Mouse (Mus musculus) MEL (cell line): ENCODE data around the gene Zfp111. TPM values are rescaled to one million over a fixed set of nuclear protein-coding genes. Genes with fewer than 3 reads are reported as not detected.

Experiments used
- DNase-seq: peaks from one replicate; pipeline ENCODE4 v3.0.0; 2011; ENCODE audit warnings: low read depth, low spot score
- H3K27ac ChIP-seq: 2 replicates; pipeline ENCODE4 v1.5.1; 2012; ENCODE audit warnings: low read depth, mild to moderate bottlenecking, control low read depth, low read length, moderate library complexity; ENCODE audit not compliant: control insufficient read depth
- H3K27me3 ChIP-seq, 2 experiments: fragments of 150-350 bp in 1 of 2; sonication (generic) in 1 of 2; 2 replicates each; pipeline ENCODE4 v1.6.1; 2012; ENCODE audit warnings: low read length in 2 of 2, mild to moderate bottlenecking in 2 of 2, improper control_type of control experiment in 1 of 2, moderate library complexity in 1 of 2; ENCODE audit not compliant: insufficient read depth in 2 of 2, control insufficient read depth in 1 of 2
- H3K36me3 ChIP-seq, 2 experiments: 2 replicates each; pipeline ENCODE4 v1.6.1; 2012 to 2014; ENCODE audit warnings: low read length in 2 of 2, improper control_type of control experiment in 1 of 2, inconsistent platforms in 1 of 2, mild to moderate bottlenecking in 1 of 2; ENCODE audit not compliant: insufficient read depth in 2 of 2, control insufficient read depth in 1 of 2
- H3K4me1 ChIP-seq, 2 experiments: fragments of 150-350 bp in 1 of 2; sonication (generic) in 1 of 2; 2 replicates each; pipeline ENCODE4 v1.6.1; 2012; ENCODE audit warnings: low read length in 2 of 2, improper control_type of control experiment in 1 of 2, mild to moderate bottlenecking in 1 of 2; ENCODE audit not compliant: insufficient read depth in 2 of 2, control insufficient read depth in 1 of 2
- H3K4me3 ChIP-seq, 2 experiments: fragments of 150-350 bp in 1 of 2; sonication (generic) in 1 of 2; 2 replicates each; pipeline ENCODE4 v1.5.1; 2012; ENCODE audit warnings: low read depth in 2 of 2, low read length in 2 of 2, mild to moderate bottlenecking in 2 of 2, moderate library complexity in 2 of 2, control low read depth in 1 of 2, improper control_type of control experiment in 1 of 2; ENCODE audit not compliant: control insufficient read depth in 1 of 2, insufficient read depth in 1 of 2
- H3K79me2 ChIP-seq: 2 replicates; pipeline ENCODE4 v1.6.1; 2012; ENCODE audit warnings: mild to moderate bottlenecking, low read length, moderate library complexity; ENCODE audit not compliant: control insufficient read depth, poor library complexity, insufficient read depth
- H3K9ac ChIP-seq: 2 replicates; pipeline ENCODE4 v1.6.1; 2012; ENCODE audit warnings: low read depth, mild to moderate bottlenecking, control low read depth, low read length, moderate library complexity; ENCODE audit not compliant: control insufficient read depth, poor library complexity, severe bottlenecking
- H3K9me3 ChIP-seq: fragments of 150-350 bp; sonication (generic); replicated peaks from 2 replicates; pipeline ENCODE4 v1.6.1; 2012; ENCODE audit warnings: mild to moderate bottlenecking, low read length, improper control_type of control experiment, moderate library complexity; ENCODE audit not compliant: insufficient read depth
- BHLHE40 ChIP-seq: IDR thresholded peaks from 2 replicates; pipeline ENCODE4 v1.6.1; 2012; ENCODE audit warnings: low read depth, mild to moderate bottlenecking, inconsistent platforms, low read length, improper control_type of control experiment, borderline replicate concordance
- CHD1 ChIP-seq: IDR thresholded peaks from 2 replicates; pipeline ENCODE4 v1.6.1; 2012; ENCODE audit warnings: low read depth, mild to moderate bottlenecking, inconsistent platforms, low read length, improper control_type of control experiment
- CHD2 ChIP-seq: IDR thresholded peaks from 2 replicates; pipeline ENCODE4 v1.6.1; 2011; ENCODE audit warnings: low read length, improper control_type of control experiment
- CTCF ChIP-seq, 3 experiments: IDR thresholded peaks in 2 of 3; conservative IDR thresholded peaks in 1 of 3; 2 replicates each; pipeline ENCODE4 v1.5.1; 2011 to 2012; ENCODE audit warnings: low read length in 3 of 3, low read depth in 2 of 3, mild to moderate bottlenecking in 2 of 3, improper control_type of control experiment in 1 of 3, inconsistent platforms in 1 of 3, mixed read lengths in 1 of 3, moderate library complexity in 1 of 3; ENCODE audit not compliant: control insufficient read depth in 1 of 3, insufficient read depth in 1 of 3, poor library complexity in 1 of 3, severe bottlenecking in 1 of 3
- E2F4 ChIP-seq: IDR thresholded peaks from 2 replicates; pipeline ENCODE4 v1.6.1; 2011; ENCODE audit warnings: low read depth, low read length, improper control_type of control experiment, borderline replicate concordance
- ELF1 ChIP-seq: IDR thresholded peaks from 2 replicates; pipeline ENCODE4 v1.6.1; 2014; ENCODE audit warnings: low read depth, mild to moderate bottlenecking, inconsistent platforms, low read length, improper control_type of control experiment, moderate library complexity
- EP300 ChIP-seq, 2 experiments: IDR thresholded peaks; 2 replicates each; pipeline ENCODE4 v1.6.1; 2011; ENCODE audit warnings: improper control_type of control experiment in 2 of 2, low read length in 2 of 2, low read depth in 1 of 2, mild to moderate bottlenecking in 1 of 2
- ETS1 ChIP-seq: IDR thresholded peaks from 2 replicates; pipeline ENCODE4 v1.6.1; 2012; ENCODE audit warnings: low read depth, mild to moderate bottlenecking, inconsistent platforms, low read length, improper control_type of control experiment, moderate library complexity
- GATA1 ChIP-seq: IDR thresholded peaks from 2 replicates; pipeline ENCODE4 v1.6.1; 2011; ENCODE audit warnings: low read depth, low read length, improper control_type of control experiment
- HCFC1 ChIP-seq: IDR thresholded peaks from 2 replicates; pipeline ENCODE4 v1.6.1; 2012; ENCODE audit warnings: low read depth, mild to moderate bottlenecking, inconsistent platforms, low read length, improper control_type of control experiment, moderate library complexity
- JUND ChIP-seq: IDR thresholded peaks from 2 replicates; pipeline ENCODE4 v1.6.1; 2011; ENCODE audit warnings: low read depth, mild to moderate bottlenecking, improper control_type of control experiment, low read length
- MEF2A ChIP-seq: IDR thresholded peaks from 2 replicates; pipeline ENCODE4 v1.6.1; 2014; ENCODE audit warnings: low read depth, mild to moderate bottlenecking, inconsistent platforms, low read length, improper control_type of control experiment; ENCODE audit not compliant: poor library complexity, insufficient replicate concordance, severe bottlenecking; ENCODE audit errors: extremely low read depth
- MXI1 ChIP-seq: IDR thresholded peaks from 2 replicates; pipeline ENCODE4 v1.6.1; 2011; ENCODE audit warnings: mild to moderate bottlenecking, low read depth, low read length, improper control_type of control experiment
- MYC ChIP-seq: IDR thresholded peaks from 2 replicates; pipeline ENCODE4 v1.6.1; 2011; ENCODE audit warnings: low read depth, mild to moderate bottlenecking, low read length, improper control_type of control experiment, moderate library complexity
- NRF1 ChIP-seq: IDR thresholded peaks from 2 replicates; pipeline ENCODE4 v1.6.1; 2014; ENCODE audit warnings: low read depth, mild to moderate bottlenecking, inconsistent platforms, low read length, improper control_type of control experiment, moderate library complexity; ENCODE audit not compliant: poor library complexity, insufficient read depth, severe bottlenecking
- POLR2AphosphoS5 ChIP-seq: IDR thresholded peaks from 2 replicates; pipeline ENCODE4 v1.6.1; 2012; ENCODE audit warnings: low read depth, borderline replicate concordance, mild to moderate bottlenecking, inconsistent platforms, low read length, moderate library complexity, mixed read lengths
- RCOR1 ChIP-seq: IDR thresholded peaks from 2 replicates; pipeline ENCODE4 v1.6.1; 2012; ENCODE audit warnings: low read depth, mild to moderate bottlenecking, inconsistent platforms, low read length, improper control_type of control experiment
- SIN3A ChIP-seq: IDR thresholded peaks from 2 replicates; pipeline ENCODE4 v1.6.1; 2012; ENCODE audit warnings: low read length, improper control_type of control experiment, inconsistent platforms
- SMC3 ChIP-seq: IDR thresholded peaks from 2 replicates; pipeline ENCODE4 v1.6.1; 2011; ENCODE audit warnings: low read depth, low read length, improper control_type of control experiment
- TAL1 ChIP-seq: IDR thresholded peaks from 2 replicates; pipeline ENCODE4 v1.6.1; 2012; ENCODE audit warnings: mild to moderate bottlenecking, inconsistent platforms, low read length, moderate library complexity, mixed read lengths
- TBP ChIP-seq: IDR thresholded peaks from 2 replicates; pipeline ENCODE4 v1.8.0; 2011; ENCODE audit warnings: low read depth, low read length, improper control_type of control experiment
- USF1 ChIP-seq: IDR thresholded peaks from 2 replicates; pipeline ENCODE4 v1.6.1; 2014; ENCODE audit warnings: low read depth, mild to moderate bottlenecking, inconsistent platforms, low read length, improper control_type of control experiment, moderate library complexity
- USF2 ChIP-seq, 2 experiments: IDR thresholded peaks; 2 replicates each; pipeline ENCODE4 v1.6.1; 2011 to 2012; ENCODE audit warnings: improper control_type of control experiment in 2 of 2, low read length in 2 of 2, borderline replicate concordance in 1 of 2, inconsistent platforms in 1 of 2, low read depth in 1 of 2, mild to moderate bottlenecking in 1 of 2; ENCODE audit not compliant: insufficient read depth in 1 of 2
- ZKSCAN1 ChIP-seq: IDR thresholded peaks from 2 replicates; pipeline ENCODE4 v1.6.1; 2012; ENCODE audit warnings: low read depth, mild to moderate bottlenecking, inconsistent platforms, low read length, improper control_type of control experiment, moderate library complexity
- ZNF384 ChIP-seq: IDR thresholded peaks from 2 replicates; pipeline ENCODE4 v1.6.1; 2012; ENCODE audit warnings: low read depth, mild to moderate bottlenecking, inconsistent platforms, low read length, improper control_type of control experiment
- polyA plus RNA-seq, 2 experiments: library from polyadenylated mRNA; stranded (reverse) in 1 of 2; unstranded in 1 of 2; fragments of >175 nt in 1 of 2; fragments of >200 nt in 1 of 2; gene quantifications; 2 replicates each; pipeline versions ENCODE4 v1.2.1 to v1.2.4; 2012; ENCODE audit warnings: low replicate concordance in 2 of 2, low read depth in 1 of 2; ENCODE audit not compliant: insufficient read length in 2 of 2, insufficient read depth in 1 of 2, missing spikeins in 1 of 2
- total RNA-seq: library from RNA; depleted of rRNA; stranded (reverse); fragments of 300-350 nt; gene quantifications from 2 replicates; pipeline ENCODE4 v1.2.3, GENCODE M21; 2012

The Zfp111 gene
- total and polyA plus RNA-seq, 3 experiments: not detected

DNA sequence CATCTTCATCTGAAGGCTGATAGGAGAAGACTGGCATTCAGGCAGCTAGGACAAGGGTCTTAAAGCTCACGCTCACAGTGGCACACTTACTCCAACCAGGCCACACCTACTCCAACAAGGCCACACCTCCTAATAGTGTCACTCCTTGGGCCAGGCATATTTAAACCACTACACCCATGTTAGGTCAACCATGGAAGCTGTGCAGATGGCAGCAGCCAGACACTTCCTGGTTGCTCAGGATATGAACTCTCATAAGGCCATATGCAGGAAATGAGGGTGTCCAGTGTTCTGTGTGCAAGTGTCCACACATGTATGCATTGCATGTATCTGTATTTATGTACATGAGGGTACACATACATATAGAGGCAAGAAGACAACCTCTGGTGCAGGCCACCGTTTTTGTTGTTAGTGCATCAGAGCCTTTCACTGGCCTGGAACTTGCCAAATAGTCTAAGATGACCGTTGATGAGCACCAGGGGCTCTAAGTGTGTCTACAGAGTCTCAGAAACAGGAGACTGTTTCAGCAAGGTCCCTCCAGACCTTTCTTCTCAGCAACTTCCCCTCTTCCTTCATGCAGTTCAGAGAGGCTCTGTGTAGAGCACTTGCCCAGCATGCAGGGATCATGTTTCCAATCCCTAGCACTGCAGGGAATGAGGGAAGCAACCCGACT is 22.2 kb downstream of the Zfp111 start:
- Histone ChIP-seq H3K4me3 (no peak overlapping the region), H3K9me3 (no peaks in the 10 kb centered on the region), H3K9ac (no peak overlapping the region), H3K4me1 (no peaks in the 10 kb centered on the region), H3K27me3 (no peaks in the 10 kb centered on the region), H3K36me3 (no peaks in the 10 kb centered on the region), H3K79me2 (no peaks in the 10 kb centered on the region), H3K27ac (no peak overlapping the region)
- DNase-seq: no peak
- TF ChIP-seq USF2 (IDR thresholded peaks at IDR 0.05; ENCODE audit: borderline replicate concordance in 1 of 2, insufficient read depth in 1 of 2, low read depth in 1 of 2, low read length in 2 of 2) (no peak), MYC (no peak), MEF2A (no peak), ELF1 (no peak), USF1 (no peak), BHLHE40 (no peak), CHD2 (no peak), E2F4 (no peak), POLR2AphosphoS5 (no peak), ZNF384 (no peak), CTCF (IDR thresholded peaks at IDR 0.05 in 2 of 3, conservative IDR thresholded peaks at IDR 0.05 in 1 of 3; ENCODE audit: control insufficient read depth in 1 of 3, insufficient read depth in 1 of 3, low read depth in 2 of 3, low read length in 3 of 3, poor library complexity in 1 of 3, severe bottlenecking in 1 of 3) (no peak), GATA1 (no peak), ZKSCAN1 (no peak), SMC3 (no peak)

DNA sequence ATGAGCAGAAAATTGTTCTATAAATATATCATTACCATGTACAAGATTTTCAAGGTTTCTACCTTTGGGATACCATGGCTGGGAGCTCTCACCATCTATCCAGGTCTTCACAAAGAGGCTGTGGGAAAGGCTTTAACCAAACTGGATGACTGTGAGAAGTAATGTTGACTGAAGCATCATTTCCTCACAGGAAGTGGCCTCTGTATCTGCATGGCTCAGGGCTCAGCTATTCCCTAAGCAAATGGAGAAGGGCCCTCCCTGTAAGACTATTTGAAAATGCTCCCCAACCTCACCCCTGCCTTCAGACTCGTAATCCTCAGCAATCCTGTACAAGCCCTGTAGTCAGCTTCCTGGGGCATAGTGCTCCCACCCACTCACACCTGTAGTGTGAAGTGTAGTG is 23.6 kb downstream of the Zfp111 start:
- H3K9ac ChIP-seq: no peak overlapping the region
- no peaks in the 10 kb centered on the region for H3K9me3 ChIP-seq
- no peaks in the 10 kb centered on the region for H3K4me1 ChIP-seq
- no peaks in the 10 kb centered on the region for H3K36me3 ChIP-seq
- no peak for DNase-seq
- H3K4me3 ChIP-seq: no peak overlapping the region
- H3K27ac ChIP-seq: no peak overlapping the region
- TF ChIP-seq ZKSCAN1 (no peak), TAL1 (no peak), CHD1 (no peak), EP300 (IDR thresholded peaks at IDR 0.05; ENCODE audit: low read depth in 1 of 2, low read length in 2 of 2) (no peak), ZNF384 (no peak), SIN3A (no peak), RCOR1 (no peak), TBP (no peak), HCFC1 (no peak), BHLHE40 (no peak), POLR2AphosphoS5 (no peak), E2F4 (no peak), MYC (no peak), USF2 (IDR thresholded peaks at IDR 0.05; ENCODE audit: borderline replicate concordance in 1 of 2, insufficient read depth in 1 of 2, low read depth in 1 of 2, low read length in 2 of 2) (no peak), SMC3 (no peak), ETS1 (no peak), NRF1 (no peak), CHD2 (no peak), MXI1 (no peak), JUND (no peak)
- no peaks in the 10 kb centered on the region for H3K27me3 ChIP-seq
- no peaks in the 10 kb centered on the region for H3K79me2 ChIP-seq
